14 mouse cellular contexts compared by ENCODE assay signal in genomic region chr4:118123030-118123704, GRCm38 (mm10). TPM values are rescaled to one million over a fixed set of nuclear protein-coding genes. Genes with fewer than 3 reads are reported as not detected.
DNase-seq lines count a peak whose midpoint lies in the region; ATAC-seq and TF ChIP-seq lines count a peak whose summit lies in the region.
"Had no signal": no experiment of that assay in that cellular context is flagged by ENCODE, and none has a peak within 500 bp of the region (broad histone marks: within the 10 kb centered on the region; RNA-seq: fewer than 3 reads in every experiment).

No protein-coding gene starts in this region.

- no peak overlapping the region for H3K4me3 ChIP-seq in liver, adult 2 months (ENCODE audit: insufficient read depth, low read depth, low read length)
- no peak overlapping the region for H3K4me3 ChIP-seq in limb, embryonic 10.5 days
- no peak overlapping the region for H3K4me3 ChIP-seq in stomach, embryonic 14.5 days (ENCODE audit: low read depth, low read length)
- H3K4me3 ChIP-seq: hindbrain, embryonic 12.5 days; midbrain, embryonic 13.5 days had no signal

- no peak overlapping the region for H3K9ac ChIP-seq in liver, adult 2 months (ENCODE audit: low read depth, low read length)
- no peak overlapping the region for H3K9ac ChIP-seq in stomach, embryonic 14.5 days (replicated peaks; ENCODE audit: low read depth, low read length)
- H3K9ac ChIP-seq: forebrain, postnatal 0 days; hindbrain, embryonic 12.5 days; midbrain, embryonic 13.5 days had no signal

- 0 out of 2 replicates have a peak overlapping the region, but pooled peaks have one; percentile 16 for H3K4me2 ChIP-seq in stomach, embryonic 14.5 days (replicated peaks; ENCODE audit: low read depth, low read length)
- H3K4me2 ChIP-seq: hindbrain, embryonic 12.5 days; midbrain, embryonic 13.5 days had no signal

- TF ChIP-seq POLR2A in liver, adult 2 months (IDR thresholded peaks at IDR 0.05; ENCODE audit: extremely low read depth, insufficient read depth, low read length), result no peak

- peak; percentile 88 for ATAC-seq in stomach, embryonic 14.5 days (ENCODE audit: insufficient number of reproducible peaks, insufficient read depth, low FRiP score, low read depth)
- ATAC-seq: forebrain, postnatal 0 days; midbrain, embryonic 13.5 days had no signal

- peak overlapping the region; percentile 78 for H3K27ac ChIP-seq in liver, adult 2 months (replicated peaks; ENCODE audit: insufficient read depth, low read depth, low read length)
- 0 out of 2 replicates have a peak overlapping the region, but pooled peaks have one; percentile 8 for H3K27ac ChIP-seq in limb, embryonic 10.5 days
- H3K27ac ChIP-seq in stomach, embryonic 14.5 days (ENCODE audit: low read length), result peak overlapping the region; percentile 39; the same call in 1 of the 2 replicates
- H3K27ac ChIP-seq: hindbrain, embryonic 12.5 days; midbrain, embryonic 13.5 days had no signal

- peaks cover 35% of the 10 kb centered on the region for H3K79me2 ChIP-seq in liver, adult 2 months (ENCODE audit: control insufficient read depth, insufficient read depth, low read length)

- no peaks in the 10 kb centered on the region for H3K36me3 ChIP-seq in liver, adult 2 months (ENCODE audit: control insufficient read depth, insufficient read depth, low read length)
- H3K36me3 ChIP-seq in limb, embryonic 10.5 days, result peaks cover 14% of the 10 kb centered on the region
- H3K36me3 ChIP-seq in stomach, embryonic 14.5 days (ENCODE audit: control insufficient read depth, insufficient read depth, low read length), result no peaks in the 10 kb centered on the region
- H3K36me3 ChIP-seq: hindbrain, embryonic 12.5 days; midbrain, embryonic 13.5 days had no signal

- no peaks in the 10 kb centered on the region for H3K9me3 ChIP-seq in limb, embryonic 10.5 days (replicated peaks)
- no peaks in the 10 kb centered on the region for H3K9me3 ChIP-seq in stomach, embryonic 14.5 days (ENCODE audit: control insufficient read depth, low read depth, low read length)
- H3K9me3 ChIP-seq: hindbrain, embryonic 12.5 days; midbrain, embryonic 13.5 days had no signal

- 31% methylated on average over 14 of the region's 14 CpGs for WGBS in liver, adult 2 months
- 79% methylated on average over 14 of the region's 14 CpGs for WGBS in limb, embryonic 10.5 days
- 71% methylated on average over 14 of the region's 14 CpGs for WGBS in stomach, embryonic 14.5 days

- peaks cover 12% of the 10 kb centered on the region for H3K4me1 ChIP-seq in liver, adult 2 months (ENCODE audit: control insufficient read depth, insufficient read depth, low read length)
- 0 out of 2 replicates have a peak, but pooled peaks cover 6% of the 10 kb centered on the region for H3K4me1 ChIP-seq in limb, embryonic 10.5 days
- H3K4me1 ChIP-seq in stomach, embryonic 14.5 days (ENCODE audit: control insufficient read depth, insufficient read depth, low read length), result peaks cover 3% of the 10 kb centered on the region; the same call in 1 of the 2 replicates
- H3K4me1 ChIP-seq: hindbrain, embryonic 12.5 days had no signal

- no peaks in the 10 kb centered on the region for H3K27me3 ChIP-seq in liver, adult 2 months (ENCODE audit: control insufficient read depth, insufficient read depth, low read length)
- no peaks in the 10 kb centered on the region for H3K27me3 ChIP-seq in limb, embryonic 10.5 days (ENCODE audit: low read depth, poor library complexity, severe bottlenecking)
- no peaks in the 10 kb centered on the region for H3K27me3 ChIP-seq in stomach, embryonic 14.5 days (ENCODE audit: control insufficient read depth, insufficient read depth, low read length)
- H3K27me3 ChIP-seq: hindbrain, embryonic 12.5 days; midbrain, embryonic 13.5 days had no signal

- peak; percentile 99 for DNase-seq in liver, adult 2 months (ENCODE audit: extremely low read depth, low read depth, low spot score)
- DNase-seq in liver (no peak), ZHBTc4 (ENCODE audit: low read depth, low spot score) (peak; percentile 21)
- DNase-seq in limb, embryonic 10.5 days (ENCODE audit: low spot score), result no peak
- DNase-seq in adrenal gland, adult (ENCODE audit: inconsistent age in 2 of 2, low spot score in 1 of 2), result no peak
- no peak for DNase-seq in cerebellum, postnatal 10 days
- no peak for DNase-seq in adrenal gland, adult 18-20 months (ENCODE audit: low spot score in 2 of 2)
- DNase-seq: forebrain, postnatal 0 days; kidney, postnatal 25 days; left cerebral cortex, postnatal 4 days; right cerebral cortex, postnatal 4 days had no signal

- TF ChIP-seq CTCF in liver, adult 2 months (IDR thresholded peaks at IDR 0.05; ENCODE audit: low read depth, low read length), result no peak; the same call in 1 of the 2 replicates

RNA-seq across cellular contexts. Expression of gene St3gal3, which starts 11.5 kb away (rescaled TPM):
- 27.9 and 38.3 TPM in 2 replicates for total RNA-seq in liver, adult 2 months (2014; rRNA removed)
- polyA plus RNA-seq in liver, adult 2 months (2012; rRNA removed), result 44.9 and 47.5 TPM in 2 replicates
- 6.8 and 7.2 TPM in 2 replicates for polyA plus RNA-seq in limb, embryonic 10.5 days (2016; fragmentation: Nextera tagmentation; extraction: Ambion mirVana)
- polyA plus RNA-seq in stomach, embryonic 14.5 days (2014; fragmentation: Nextera tagmentation; extraction: Ambion mirVana), result 5.0 and 6.1 TPM in 2 replicates
- 10 to 100 TPM; 37.4 to 40.5 TPM for total RNA-seq in adrenal gland, adult 18-20 months (2021)

RNA-seq across cellular contexts. Expression of gene Kdm4a, which starts 56.7 kb away (rescaled TPM):
- total RNA-seq in liver, adult 2 months (2014; rRNA removed), result 10.5 and 14.2 TPM in 2 replicates
- 10.9 and 15.3 TPM in 2 replicates for polyA plus RNA-seq in liver, adult 2 months (2012; rRNA removed)
- polyA plus RNA-seq in limb, embryonic 10.5 days (2016; fragmentation: Nextera tagmentation; extraction: Ambion mirVana), result 33.7 and 42.7 TPM in 2 replicates
- 43.5 and 45.2 TPM in 2 replicates for polyA plus RNA-seq in stomach, embryonic 14.5 days (2014; fragmentation: Nextera tagmentation; extraction: Ambion mirVana)
- total RNA-seq in adrenal gland, adult 18-20 months (2021), result 10 to 100 TPM; 30.3 to 35.6 TPM

Comparison
In these comparisons a context has a peak if more than half of its experiments do, and no peak if none do; other contexts are left out.
1. DNase-seq: peak in liver, adult 2 months (single experiment) and ZHBTc4 (single experiment); none in liver (single experiment), limb, embryonic 10.5 days (single experiment), adrenal gland, adult (0 of 2), cerebellum, postnatal 10 days (0 of 2) and adrenal gland, adult 18-20 months (0 of 2).
2. H3K27ac ChIP-seq: peak in every context shown above with its lines; median percentile 78 in liver, adult 2 months; 39 in stomach, embryonic 14.5 days; 8 in limb, embryonic 10.5 days.